Mouse (Mus musculus) embryo, embryonic 11.5 days (tissue): ENCODE measurements around the gene Cdc25a.

ENCODE experiments used
- DNase-seq: peaks from one replicate; pipeline ENCODE4 v3.0.0-alpha.2; 2012; ENCODE audit warnings: low read depth, low spot score

Cdc25a gene

DNA sequence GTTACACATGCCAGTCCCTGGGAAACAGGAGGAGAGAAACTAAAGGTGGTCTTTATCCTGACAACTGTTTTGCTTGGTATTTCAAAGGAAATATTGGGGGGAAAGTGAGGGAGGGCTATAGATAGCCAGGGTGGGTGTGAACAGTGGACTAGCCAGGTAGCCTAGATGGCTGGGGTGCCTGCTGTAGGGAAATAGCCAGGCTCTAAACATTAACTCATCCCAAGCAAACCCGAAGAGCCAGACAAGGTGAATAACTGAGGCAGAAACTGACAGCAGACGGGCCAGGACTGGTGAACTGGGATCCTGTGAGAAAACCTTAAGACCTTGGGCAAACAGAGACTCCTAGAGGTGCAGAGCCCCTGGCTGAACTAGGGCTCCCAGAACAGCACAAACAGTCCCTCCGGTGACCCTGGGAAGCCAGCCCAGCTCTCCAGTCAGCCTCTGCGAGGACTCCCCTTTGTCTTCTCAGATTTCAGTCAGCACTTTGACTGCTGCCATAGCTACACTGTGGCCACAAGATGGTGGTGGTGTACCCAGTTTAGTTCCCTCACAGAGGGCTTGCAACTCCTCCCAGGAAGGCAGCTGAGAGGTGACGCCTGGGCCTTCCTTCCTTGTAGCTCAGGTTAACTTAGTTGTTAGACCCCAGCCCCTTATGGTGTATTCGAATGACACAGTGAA, 19.2 kb downstream of the Cdc25a start:
- peak; percentile 74 for DNase-seq

DNA sequence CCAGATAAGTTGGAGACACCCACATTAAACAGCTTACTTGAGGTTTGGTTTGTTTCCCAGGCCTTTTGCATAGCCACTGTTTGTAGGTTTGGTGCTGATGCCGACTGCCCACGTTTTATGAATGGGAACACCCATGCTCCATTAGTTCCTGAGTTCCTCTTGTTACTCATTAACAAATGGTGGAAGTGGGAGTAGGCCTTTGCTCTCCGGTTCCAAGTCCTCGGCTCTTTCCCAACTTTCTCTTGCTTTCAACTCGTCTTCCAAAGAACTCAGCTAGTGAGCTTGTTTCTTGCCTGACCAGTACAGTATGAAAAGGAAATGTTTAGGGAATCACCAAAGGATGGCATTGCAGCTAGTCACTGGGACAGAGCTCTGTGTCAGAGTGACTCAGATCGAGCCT, 20.2 kb downstream of the Cdc25a start:
- no peak for DNase-seq

DNA sequence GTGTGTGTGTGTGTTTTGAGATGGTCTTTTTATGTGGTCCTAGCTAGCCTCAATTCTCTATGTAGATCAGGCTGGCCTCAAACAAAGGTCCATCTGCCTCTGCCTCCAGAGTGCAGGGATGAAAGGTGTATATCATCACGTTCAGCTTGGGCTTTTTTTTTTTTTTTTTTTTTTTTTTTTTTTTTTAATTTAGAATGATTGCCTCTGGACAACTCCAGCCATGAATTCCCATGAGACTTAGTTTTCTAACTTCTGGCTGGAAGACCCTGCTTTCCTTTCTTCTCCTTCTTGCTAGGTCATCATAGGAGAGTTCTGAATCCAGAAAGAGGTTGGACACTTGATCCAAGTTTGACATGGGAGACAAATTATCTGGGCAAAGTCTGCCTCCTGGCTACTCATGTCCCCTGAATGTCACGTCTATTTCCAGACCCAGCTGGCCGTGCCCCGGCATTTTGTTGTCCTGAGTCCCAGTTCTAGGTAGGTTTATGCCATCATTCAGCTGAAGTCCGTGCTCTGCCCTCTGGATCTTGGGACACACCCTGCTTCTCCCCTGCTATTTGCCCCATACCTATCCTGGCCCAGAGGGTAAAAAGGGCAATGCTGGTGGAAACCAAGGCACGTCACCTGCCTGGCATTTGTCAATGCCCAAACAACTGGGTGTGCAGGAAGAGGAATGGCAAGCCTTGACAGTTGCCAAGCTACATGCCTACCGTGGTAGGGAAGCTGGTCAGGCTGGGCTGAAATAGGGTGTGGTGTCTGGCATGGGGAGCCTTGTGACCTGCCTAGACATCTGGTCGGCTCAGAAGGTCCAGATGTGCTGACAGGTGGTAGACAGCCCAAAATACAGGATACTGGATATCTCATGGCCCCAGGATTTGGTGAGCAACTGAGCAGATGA, 21.1 kb downstream of the Cdc25a start:
- no peak for DNase-seq

DNA sequence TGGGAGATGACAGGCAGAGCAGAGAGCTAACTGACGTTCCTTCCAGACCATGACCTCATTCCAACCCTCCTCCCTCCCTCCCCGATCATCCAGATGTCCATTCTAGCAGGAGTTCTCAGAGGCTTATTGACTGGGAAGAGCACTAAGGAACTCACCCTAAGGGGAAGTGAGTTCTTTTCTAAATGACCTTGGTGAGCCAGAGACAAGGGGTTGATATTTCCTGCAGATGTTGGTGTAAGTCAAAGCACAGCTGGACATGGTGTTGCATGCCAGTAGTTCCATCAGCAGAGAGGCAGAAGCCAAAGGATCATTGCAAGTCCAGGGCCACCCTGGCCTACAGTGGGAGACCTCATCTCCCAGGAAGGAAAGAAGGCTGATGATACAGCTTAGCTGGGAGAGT, 22.6 kb downstream of the Cdc25a start:
- no peak for DNase-seq

DNA sequence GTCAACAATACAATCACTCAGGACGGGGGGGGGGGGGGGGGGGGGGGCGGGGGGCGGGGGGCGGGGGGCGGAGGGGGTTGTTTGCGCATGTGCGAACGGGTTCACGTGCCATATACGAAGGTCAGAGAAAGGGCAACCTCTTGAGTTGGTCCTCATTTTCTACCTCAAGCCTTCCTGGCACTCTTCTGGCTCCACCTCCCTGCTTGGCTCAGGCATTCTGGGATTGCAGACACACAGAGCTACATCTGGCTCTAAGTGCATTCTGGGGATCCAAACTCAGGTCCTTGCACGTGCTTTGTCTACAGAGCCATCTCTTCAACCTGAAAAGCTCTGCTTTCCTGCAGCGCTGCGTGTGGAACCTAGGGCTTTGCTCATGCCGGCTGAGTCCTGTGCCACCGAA, 24.0 kb downstream of the Cdc25a start:
- DNase-seq = no peak

DNA sequence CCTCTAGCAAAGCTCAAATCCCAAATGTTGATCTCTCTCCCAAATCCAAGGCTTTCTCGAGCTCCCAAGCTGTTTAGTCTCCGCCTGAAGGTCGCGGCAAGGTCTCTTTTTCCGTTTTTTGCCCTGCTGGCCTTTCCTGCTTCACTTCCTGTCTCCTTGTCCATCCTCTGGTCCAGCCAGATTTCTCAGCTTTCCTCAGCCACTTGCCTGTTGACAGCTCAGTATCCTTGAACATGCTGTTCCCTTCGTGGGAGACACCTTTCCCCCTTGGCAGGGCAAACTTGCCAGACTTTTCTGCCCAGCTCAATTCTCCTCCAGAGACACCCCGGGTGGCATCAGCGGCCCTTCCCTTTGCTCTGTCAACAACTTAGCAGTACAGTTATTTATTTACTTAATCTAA, 24.4 kb downstream of the Cdc25a start:
- no peak for DNase-seq

DNA sequence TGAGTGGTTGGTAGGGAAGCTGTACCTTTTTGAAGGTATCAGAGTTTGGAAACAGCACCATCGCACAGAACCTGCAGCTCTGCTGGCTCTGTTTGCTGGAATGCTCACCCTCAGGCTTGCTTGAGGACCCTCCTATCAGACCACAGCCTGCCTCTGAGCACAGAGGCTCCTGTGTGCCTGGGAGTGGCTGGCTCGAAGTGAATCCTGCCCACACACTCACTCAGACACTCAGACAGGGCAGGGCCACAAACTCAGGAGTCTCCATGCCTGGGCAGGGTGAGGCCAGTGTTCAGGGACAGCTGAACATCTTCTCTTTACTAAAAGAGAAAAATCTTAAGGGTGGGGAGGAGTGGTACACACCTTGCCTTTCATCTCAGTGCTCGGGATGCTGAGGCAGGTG, 25.2 kb downstream of the Cdc25a start:
- no peak for DNase-seq

- DNase-seq = no peak
Measured at GRCm38 (mm10) chr9:109902246-109902645, 26.9 kb downstream of the Cdc25a start.

- DNase-seq = no peak
Measured at GRCm38 (mm10) chr9:109902740-109903139, 27.4 kb downstream of the Cdc25a start.

- no peak for DNase-seq
Measured at GRCm38 (mm10) chr9:109907300-109907699, 31.9 kb downstream of the Cdc25a start.

- DNase-seq = no peak
Measured at GRCm38 (mm10) chr9:109907774-109908465, 32.5 kb downstream of the Cdc25a start.

DNA sequence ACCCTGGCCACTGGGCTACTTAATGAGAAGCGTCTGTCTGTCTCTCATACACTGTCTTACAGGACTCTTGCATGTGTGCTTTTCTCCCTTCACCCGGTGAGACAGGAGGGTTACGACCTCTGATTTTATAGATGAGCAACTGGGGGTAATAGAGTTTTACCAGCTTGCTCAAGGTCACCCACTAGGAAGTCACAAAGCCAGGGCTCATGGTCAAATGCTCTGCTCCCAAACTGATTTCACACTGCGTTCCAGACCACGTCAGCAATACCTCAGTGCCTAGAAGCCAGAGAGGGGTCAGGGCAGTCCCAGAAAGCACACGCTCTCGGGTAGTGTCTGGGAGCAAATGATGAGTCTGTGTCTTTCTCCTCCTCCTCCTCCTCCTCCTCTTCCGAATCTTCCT, 33.7 kb downstream of the Cdc25a start:
- no peak for DNase-seq

DNA sequence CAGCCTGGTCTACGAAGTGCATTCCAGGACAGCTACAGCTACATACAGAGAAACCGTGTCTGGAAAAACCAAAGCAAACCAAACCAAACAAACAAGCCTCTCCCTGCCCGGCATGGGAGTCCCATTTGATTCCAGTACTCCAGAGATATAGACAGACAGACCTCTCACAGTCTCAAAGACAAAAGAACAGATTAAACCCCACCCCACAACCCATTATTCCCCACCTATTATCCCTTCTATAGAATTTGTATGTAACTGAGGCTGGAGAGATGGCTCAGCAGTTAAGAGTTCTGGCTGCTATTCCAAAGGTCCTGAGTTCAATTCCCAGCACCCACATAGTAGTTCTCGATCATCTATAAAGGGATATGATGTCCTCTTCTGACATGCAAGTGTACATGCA, 34.5 kb downstream of the Cdc25a start:
- no peak for DNase-seq

GRCm38 (mm10) chr9:109911779-109912178, 36.4 kb downstream of the Cdc25a start:
- DNase-seq = no peak

GRCm38 (mm10) chr9:109914269-109914926, 39.0 kb downstream of the Cdc25a start:
- no peak for DNase-seq

DNA sequence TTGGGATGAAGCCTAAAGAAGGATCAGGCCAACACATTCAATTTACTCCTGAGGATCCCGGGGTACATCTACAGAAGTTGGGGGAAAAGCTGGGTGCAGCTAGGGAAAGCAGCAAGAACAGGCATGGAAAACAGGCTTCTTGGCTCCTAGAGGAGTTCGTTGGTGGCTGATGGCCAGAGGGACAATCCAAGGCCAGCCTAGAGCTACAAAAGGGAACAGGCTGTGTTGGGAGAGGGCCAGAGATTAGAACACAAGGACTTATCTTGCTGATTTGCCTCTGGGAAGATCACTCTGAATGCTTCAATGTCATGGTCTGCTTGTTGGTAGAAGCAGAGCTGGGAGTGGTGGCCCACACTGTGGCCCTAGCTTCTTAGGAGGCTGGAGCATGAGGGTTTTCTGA, 42.6 kb downstream of the Cdc25a start:
- no peak for DNase-seq

DNA sequence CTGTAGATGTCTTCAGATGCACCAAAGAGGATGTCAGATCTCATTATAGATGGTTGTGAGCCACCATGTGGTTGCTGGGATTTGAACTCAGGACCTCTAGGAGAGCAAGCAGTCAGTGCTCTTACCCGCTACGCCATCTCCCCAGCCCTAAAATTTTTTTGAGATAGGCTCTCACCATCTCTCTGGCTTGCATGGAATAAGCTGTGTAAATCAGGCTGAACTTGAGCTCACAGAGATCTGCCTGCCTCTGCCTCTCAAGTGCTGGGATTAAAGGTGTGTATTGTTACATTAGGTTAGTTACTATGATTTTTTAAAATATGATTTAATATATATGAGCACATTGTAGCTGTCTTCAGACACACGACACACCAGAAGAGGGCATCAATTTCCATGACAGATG, 53.8 kb downstream of the Cdc25a start:
- no peak for DNase-seq

GRCm38 (mm10) chr9:109930063-109930462, 54.7 kb downstream of the Cdc25a start:
- no peak for DNase-seq

DNA sequence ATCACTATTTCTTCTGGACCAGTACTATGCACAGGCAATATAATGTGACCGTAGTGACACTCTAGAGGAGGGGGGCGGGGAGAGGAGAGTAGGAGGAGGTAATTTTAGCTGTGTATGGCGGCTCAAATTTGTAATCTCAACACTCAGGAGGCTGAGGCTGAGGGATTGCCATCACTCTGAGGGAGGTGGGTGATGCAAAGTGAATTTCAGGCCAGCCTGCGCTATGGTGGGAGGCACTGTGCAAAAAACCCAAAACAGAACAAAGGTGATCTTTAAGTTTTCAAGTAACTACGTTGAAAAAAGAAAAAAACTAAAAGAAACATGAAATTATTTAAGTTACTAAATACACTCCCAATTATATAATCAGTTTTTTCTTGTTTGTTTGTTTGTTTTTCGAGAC, 55.4 kb downstream of the Cdc25a start:
- DNase-seq = no peak

- DNase-seq = peak; percentile 94
Measured at GRCm38 (mm10) chr9:109931257-109932171, 56.1 kb downstream of the Cdc25a start, which contains the start of gene Map4. Map4 (plus strand) TSS chr9:109931460.

- DNase-seq = peak; percentile 11
Measured at GRCm38 (mm10) chr9:109932361-109932755, 57.0 kb downstream of the Cdc25a start.
